Mouse (Mus musculus) stomach, embryonic 15.5 days (tissue): Measurements from ENCODE around the gene Cyfip2. TPM values are rescaled to one million over a fixed set of nuclear protein-coding genes. Genes with fewer than 3 reads are reported as not detected.

Source experiments
- ATAC-seq: fragments of 200-750 bp; cut with Nextera tagmentation; 2 replicates; pipeline ENCODE4 v1.8.0; 2017; ENCODE audit warnings: low read depth, moderate number of reproducible peaks, moderate TSS enrichment; ENCODE audit not compliant: insufficient read depth, low FRiP score
- H3K27ac ChIP-seq: fragments of 300-500 bp; sonication (generic); 2 replicates; pipeline ENCODE4 v1.5.1; 2015; ENCODE audit warnings: mild to moderate bottlenecking, inconsistent platforms
- H3K27me3 ChIP-seq: fragments of 300-500 bp; sonication (generic); replicated peaks from 2 replicates; pipeline ENCODE4 v1.6.1; 2015; ENCODE audit warnings: inconsistent platforms
- H3K36me3 ChIP-seq: fragments of 300-500 bp; sonication (generic); 2 replicates; pipeline ENCODE4 v1.6.1; 2015; ENCODE audit warnings: inconsistent platforms
- H3K4me1 ChIP-seq: fragments of 300-500 bp; sonication (generic); 2 replicates; pipeline ENCODE4 v1.6.1; 2015; ENCODE audit warnings: inconsistent platforms
- H3K4me2 ChIP-seq: fragments of 300-500 bp; sonication (generic); 2 replicates; pipeline ENCODE4 v1.6.1; 2015; ENCODE audit warnings: mild to moderate bottlenecking, inconsistent platforms
- H3K4me3 ChIP-seq: fragments of 300-500 bp; sonication (generic); replicated peaks from 2 replicates; pipeline ENCODE4 v1.5.1; 2015; ENCODE audit warnings: inconsistent platforms
- H3K9ac ChIP-seq: fragments of 300-500 bp; sonication (generic); 2 replicates; pipeline ENCODE4 v1.6.1; 2015; ENCODE audit warnings: inconsistent platforms
- H3K9me3 ChIP-seq: fragments of 300-500 bp; sonication (generic); 2 replicates; pipeline ENCODE4 v1.6.1; 2016; ENCODE audit warnings: inconsistent platforms
- WGBS: fragments of 180-500 bp; shearing (Covaris S2); methylation state at CpG from one replicate; pipeline ENCODE4 v1.1.7; 2015; 5-methylcytosine and 5-hydroxymethylcytosine counted together
- polyA plus RNA-seq: library from polyadenylated mRNA; unstranded; fragments of >200 nt; fragmentation: Nextera tagmentation; extraction: Ambion mirVana; gene quantifications from 2 replicates; pipeline ENCODE4 v1.2.1, GENCODE M21; 2015

Cyfip2 gene
- polyA plus RNA-seq, 1 experiment from 2014 or later = 7.3 TPM

DNA sequence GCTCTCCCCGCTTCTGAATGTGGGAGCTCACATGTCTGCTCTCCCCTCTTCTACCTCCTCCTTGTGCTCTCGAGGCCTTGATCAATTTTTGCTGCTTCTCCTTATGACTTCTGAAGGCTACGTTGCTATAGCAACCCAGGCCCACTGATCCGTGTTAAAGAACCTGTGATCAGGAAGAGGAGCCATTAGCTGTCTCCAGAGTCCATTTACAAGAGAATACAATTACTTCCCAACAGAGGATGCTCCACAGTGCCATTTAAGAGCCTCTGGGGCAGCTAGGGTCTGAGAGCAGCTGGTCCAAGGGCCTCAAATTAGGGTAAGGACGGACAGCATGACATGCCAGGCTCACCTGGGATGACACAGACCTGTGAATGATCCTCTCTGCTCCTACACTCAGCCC, 94.1 kb downstream of the Cyfip2 start:
- 50% methylated on average over 5 of the region's 5 CpGs for WGBS
- H3K4me2 ChIP-seq = no peak overlapping the region
- ATAC-seq = no peak

DNA sequence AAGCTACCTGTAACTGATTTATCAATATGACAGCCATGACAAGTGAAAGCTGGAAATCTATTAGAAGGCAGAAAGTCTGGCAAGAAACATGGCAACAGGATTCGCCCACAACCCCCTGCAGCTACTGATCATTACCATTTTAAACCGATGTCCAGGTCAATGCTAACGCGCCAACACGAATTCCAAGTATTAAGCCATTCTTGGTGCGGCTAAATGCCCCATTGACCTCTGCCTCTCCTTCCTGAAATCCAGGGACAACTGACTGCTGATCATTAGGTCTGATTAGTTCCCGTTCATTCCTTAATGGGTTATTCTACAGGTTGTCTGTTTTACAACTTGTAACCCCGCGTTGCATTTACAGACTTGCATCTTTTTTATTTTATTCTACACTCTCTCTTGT, 95.0 kb downstream of the Cyfip2 start:
- WGBS = 90% methylated on average over 9 of the region's 9 CpGs
- H3K36me3 ChIP-seq = no peaks in the 10 kb centered on the region
- no peak overlapping the region for H3K9ac ChIP-seq
- ATAC-seq = no peak
- no peak overlapping the region for H3K4me3 ChIP-seq
- H3K27me3 ChIP-seq = no peaks in the 10 kb centered on the region
- H3K9me3 ChIP-seq = no peaks in the 10 kb centered on the region
- no peak overlapping the region for H3K4me2 ChIP-seq
- no peak overlapping the region for H3K27ac ChIP-seq
- peaks cover 25% of the 10 kb centered on the region for H3K4me1 ChIP-seq

More for the DNA sequence above, 94.1 kb downstream of the Cyfip2 start:
- no peak overlapping the region for H3K9ac ChIP-seq
- no peaks in the 10 kb centered on the region for H3K9me3 ChIP-seq
- H3K4me1 ChIP-seq = peaks cover 17% of the 10 kb centered on the region
- H3K4me3 ChIP-seq = no peak overlapping the region
- no peaks in the 10 kb centered on the region for H3K36me3 ChIP-seq
- H3K27me3 ChIP-seq = no peaks in the 10 kb centered on the region
- no peak overlapping the region for H3K27ac ChIP-seq

DNA sequence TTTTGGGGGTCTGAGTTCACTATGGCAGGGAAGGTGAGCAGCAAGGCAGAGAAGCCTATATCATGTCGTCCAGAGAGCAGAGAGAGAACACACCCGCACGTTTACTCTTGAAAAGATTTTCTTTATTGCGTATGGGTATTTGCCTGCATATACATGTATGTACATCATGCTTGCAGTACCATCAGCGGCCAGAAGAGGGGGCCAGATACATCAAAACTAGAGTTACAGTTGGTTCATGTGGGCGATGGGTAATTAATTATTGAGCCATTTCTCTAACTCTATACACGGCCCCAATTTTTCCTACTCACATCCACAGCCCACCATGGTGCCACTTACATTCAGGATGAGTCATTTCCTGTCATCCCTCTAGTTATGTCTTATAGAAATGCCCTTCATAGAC, 96.0 kb downstream of the Cyfip2 start:
- WGBS = 75% methylated on average over 7 of the region's 7 CpGs
- no peak for ATAC-seq
- H3K9me3 ChIP-seq = no peaks in the 10 kb centered on the region

DNA sequence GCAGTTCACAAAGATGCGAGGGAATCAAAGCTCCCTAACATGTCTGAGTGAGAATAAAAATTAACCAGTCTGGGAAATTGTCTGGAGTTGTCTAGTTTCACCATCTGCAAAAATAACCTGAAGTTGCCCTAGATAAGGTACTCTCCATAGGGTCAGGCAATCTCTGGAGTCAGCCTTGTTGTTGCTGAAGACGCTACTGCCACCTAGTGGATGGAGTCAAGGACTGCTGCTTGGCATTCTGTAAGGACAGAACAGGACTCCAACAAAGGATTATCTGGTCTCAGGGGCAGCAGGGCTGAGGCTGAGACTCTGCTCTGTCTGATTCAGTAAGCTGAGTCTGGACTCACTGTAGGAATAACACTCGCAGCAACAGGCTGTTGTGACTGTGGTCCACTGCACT, 97.3 kb downstream of the Cyfip2 start:
- 12% methylated on average over 3 of the region's 3 CpGs for WGBS
- H3K4me2 ChIP-seq = peak overlapping the region; percentile 30; the same call in 1 of the 2 replicates
- peak; percentile 51 for ATAC-seq

More for the DNA sequence above, 96.0 kb downstream of the Cyfip2 start:
- H3K4me2 ChIP-seq = no peak overlapping the region
- no peaks in the 10 kb centered on the region for H3K27me3 ChIP-seq
- no peak overlapping the region for H3K27ac ChIP-seq
- H3K4me3 ChIP-seq = no peak overlapping the region
- H3K9ac ChIP-seq = no peak overlapping the region
- H3K36me3 ChIP-seq = no peaks in the 10 kb centered on the region
- H3K4me1 ChIP-seq = peaks cover 31% of the 10 kb centered on the region

DNA sequence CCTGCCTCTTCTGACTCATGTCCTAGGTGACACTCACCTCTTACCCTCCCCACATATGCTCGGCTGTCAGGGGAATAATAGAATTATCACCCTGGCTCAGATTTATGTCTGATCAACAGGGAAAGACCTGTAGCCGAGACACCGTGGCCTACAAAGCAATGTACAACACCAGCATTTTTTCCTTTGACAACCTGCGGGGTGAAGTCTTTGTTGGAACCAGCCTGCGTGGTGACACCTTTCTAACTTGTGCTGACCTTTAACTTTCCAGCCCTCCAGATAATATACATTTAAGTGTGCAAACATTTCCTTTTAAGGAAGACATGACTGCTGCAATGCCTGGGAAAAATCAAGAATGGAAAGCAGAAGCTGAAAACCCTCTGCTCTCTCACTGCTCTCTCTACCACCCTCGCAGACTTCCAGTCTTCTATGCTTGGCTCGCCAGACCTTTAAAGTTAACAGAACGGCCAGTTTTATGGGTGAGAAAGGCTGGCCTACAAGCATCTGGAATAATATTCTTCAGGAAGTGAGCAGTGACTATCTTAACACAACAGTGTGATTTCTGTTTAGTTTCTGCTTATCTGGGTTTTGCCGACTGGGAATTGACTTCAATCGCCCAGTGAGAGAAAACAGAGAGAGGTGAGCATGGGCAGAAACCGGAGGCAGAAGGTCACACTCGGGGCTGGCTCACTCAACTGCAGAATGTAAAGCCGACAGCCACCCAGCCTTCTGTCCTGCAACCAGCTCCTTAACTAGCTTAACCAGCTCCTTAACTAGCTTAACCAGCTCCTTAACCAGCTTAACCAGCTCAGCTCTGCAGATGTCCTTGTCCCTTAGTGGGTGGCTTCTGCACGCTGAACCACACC, 98.1 kb downstream of the Cyfip2 start:
- no peak overlapping the region for H3K9ac ChIP-seq
- ATAC-seq = peak; percentile 37; the same call in 1 of the 2 replicates
- no peak overlapping the region for H3K4me3 ChIP-seq
- H3K4me1 ChIP-seq = peaks cover 34% of the 10 kb centered on the region
- 17% methylated on average over 14 of the region's 14 CpGs for WGBS
- H3K9me3 ChIP-seq = no peaks in the 10 kb centered on the region
- peak overlapping the region; percentile 98 for H3K27ac ChIP-seq
- H3K27me3 ChIP-seq = no peaks in the 10 kb centered on the region
- peak overlapping the region; percentile 30; the same call in 1 of the 2 replicates for H3K4me2 ChIP-seq
- H3K36me3 ChIP-seq = no peaks in the 10 kb centered on the region

More for the DNA sequence above, 97.3 kb downstream of the Cyfip2 start:
- Histone ChIP-seq H3K9me3 (no peaks in the 10 kb centered on the region), H3K4me1 (peaks cover 31% of the 10 kb centered on the region), H3K27me3 (no peaks in the 10 kb centered on the region), H3K9ac (no peak overlapping the region), H3K27ac (peak overlapping the region; percentile 98), H3K4me3 (no peak overlapping the region), H3K36me3 (no peaks in the 10 kb centered on the region)

DNA sequence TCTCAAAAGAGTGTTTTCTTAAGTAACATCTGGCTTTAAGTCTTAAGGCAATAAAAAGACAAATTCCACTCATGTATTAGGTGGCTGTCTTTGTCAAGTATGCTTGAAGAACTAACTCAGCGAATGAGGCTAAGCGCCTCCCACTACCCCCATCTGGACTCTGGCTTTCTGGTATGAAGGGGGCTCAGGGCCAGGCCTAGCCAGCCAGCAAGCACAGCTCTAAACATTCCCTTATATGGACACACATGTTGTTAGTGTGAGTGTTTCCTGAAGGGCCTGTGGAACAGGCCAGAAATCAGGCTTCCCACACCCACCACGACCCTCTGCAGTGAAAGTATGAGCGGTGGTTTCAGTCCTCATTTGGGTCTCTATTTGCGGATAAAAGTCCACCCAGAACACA, 98.8 kb downstream of the Cyfip2 start:
- no peaks in the 10 kb centered on the region for H3K9me3 ChIP-seq
- H3K9ac ChIP-seq = no peak overlapping the region
- H3K4me3 ChIP-seq = no peak overlapping the region
- peaks cover 34% of the 10 kb centered on the region for H3K4me1 ChIP-seq
- peak; percentile 82 for ATAC-seq
- no peaks in the 10 kb centered on the region for H3K27me3 ChIP-seq
- peak overlapping the region; percentile 98 for H3K27ac ChIP-seq
- H3K4me2 ChIP-seq = no peak overlapping the region
- no peaks in the 10 kb centered on the region for H3K36me3 ChIP-seq
- WGBS = 28% methylated on average over 5 of the region's 5 CpGs

DNA sequence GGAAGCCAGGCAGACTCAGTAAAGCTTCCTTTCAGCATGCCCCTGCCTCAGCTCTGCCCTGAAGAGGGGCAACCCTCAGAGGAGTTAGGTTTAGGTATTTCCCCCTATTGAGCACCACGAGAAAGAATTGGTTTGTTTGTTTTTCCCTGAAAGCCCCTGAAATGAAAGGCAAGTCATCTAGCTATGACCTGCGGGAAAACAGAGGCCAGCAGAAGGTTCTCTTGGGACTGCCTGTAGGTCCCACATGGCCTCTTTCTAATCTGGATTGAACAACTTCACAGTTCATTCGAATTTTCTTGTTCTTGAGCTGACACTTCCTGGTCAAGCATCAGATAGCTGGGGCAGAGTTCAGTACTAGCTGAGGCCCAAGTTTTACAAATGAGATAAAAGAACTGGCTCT, 100.8 kb downstream of the Cyfip2 start:
- 32% methylated on average over 3 of the region's 3 CpGs for WGBS
- H3K9ac ChIP-seq = no peak overlapping the region

DNA sequence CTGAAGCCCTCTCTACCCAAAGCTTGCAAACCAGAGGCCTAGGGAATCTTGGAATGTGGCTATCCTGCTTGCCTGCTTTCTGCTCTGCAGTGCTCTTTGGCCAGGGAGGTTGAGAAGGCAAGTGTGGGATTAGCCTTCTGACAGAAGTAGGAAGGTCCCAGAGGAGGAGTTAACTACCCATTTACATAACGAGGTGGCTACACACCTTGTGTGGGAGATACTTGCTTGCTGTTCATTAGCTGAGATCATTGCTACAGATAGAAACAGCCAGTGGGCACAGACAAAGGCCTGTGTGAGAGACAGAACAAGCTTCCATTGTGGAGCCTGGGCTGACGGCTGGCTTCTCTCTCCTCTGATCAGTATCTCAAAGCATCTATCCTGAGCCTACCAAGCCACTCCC, 102.8 kb downstream of the Cyfip2 start:
- H3K4me1 ChIP-seq = peaks cover 31% of the 10 kb centered on the region
- no peak overlapping the region for H3K9ac ChIP-seq
- 62% methylated on average over 2 of the region's 2 CpGs for WGBS
- H3K4me3 ChIP-seq = no peak overlapping the region
- no peak for ATAC-seq
- H3K4me2 ChIP-seq = no peak overlapping the region
- H3K27me3 ChIP-seq = no peaks in the 10 kb centered on the region
- H3K36me3 ChIP-seq = no peaks in the 10 kb centered on the region
- no peaks in the 10 kb centered on the region for H3K9me3 ChIP-seq
- H3K27ac ChIP-seq = no peak overlapping the region

More for the DNA sequence above, 100.8 kb downstream of the Cyfip2 start:
- Histone ChIP-seq H3K4me3 (no peak overlapping the region), H3K9me3 (no peaks in the 10 kb centered on the region), H3K4me1 (peaks cover 34% of the 10 kb centered on the region), H3K27ac (peak overlapping the region; percentile 69), H3K27me3 (no peaks in the 10 kb centered on the region), H3K4me2 (no peak overlapping the region), H3K36me3 (no peaks in the 10 kb centered on the region)
- no peak for ATAC-seq

DNA sequence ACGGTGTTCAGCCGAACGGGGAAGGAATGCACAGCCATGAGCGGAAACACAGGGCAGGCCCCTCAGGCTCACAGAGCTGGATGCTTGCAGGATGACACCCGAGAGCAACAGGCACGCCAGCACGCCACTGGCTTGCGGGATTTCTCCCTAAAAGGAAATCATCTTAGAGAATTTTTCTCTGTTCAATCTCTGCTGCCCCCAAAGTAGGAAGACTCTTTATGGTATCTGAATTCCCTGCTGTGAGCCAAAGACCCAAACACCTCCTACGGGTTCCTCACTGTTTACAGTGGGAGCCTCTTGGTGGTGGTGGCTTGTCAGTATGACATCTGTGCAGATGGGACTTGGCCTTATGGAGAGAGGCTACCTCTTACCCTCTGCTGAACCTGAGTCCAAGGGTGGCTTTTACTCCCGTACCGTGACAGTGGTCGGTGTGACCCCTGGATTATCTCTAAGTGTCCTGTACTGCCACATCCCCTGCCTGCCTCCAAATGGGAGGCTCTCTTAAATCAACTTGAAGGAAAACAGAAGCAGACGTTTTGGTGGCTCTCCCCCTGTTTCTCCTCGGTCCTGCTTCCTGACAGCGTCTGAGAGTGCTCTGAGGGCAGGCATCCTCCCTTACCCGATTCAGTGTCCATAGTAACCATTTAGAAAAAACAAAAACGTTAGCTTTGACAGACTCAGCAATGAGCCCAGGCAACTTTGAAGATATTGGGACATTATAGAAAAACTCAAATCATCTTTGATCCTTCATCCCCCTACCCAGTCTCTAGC, 106.8 kb downstream of the Cyfip2 start:
- WGBS = 46% methylated on average over 17 of the region's 17 CpGs
- peaks cover 14% of the 10 kb centered on the region for H3K4me1 ChIP-seq
- H3K4me2 ChIP-seq = no peak overlapping the region
- ATAC-seq = peak; percentile 48
- no peaks in the 10 kb centered on the region for H3K9me3 ChIP-seq
- no peaks in the 10 kb centered on the region for H3K27me3 ChIP-seq
- H3K27ac ChIP-seq = peak overlapping the region; percentile 70
- no peak overlapping the region for H3K4me3 ChIP-seq
- no peaks in the 10 kb centered on the region for H3K36me3 ChIP-seq
- H3K9ac ChIP-seq = no peak overlapping the region

DNA sequence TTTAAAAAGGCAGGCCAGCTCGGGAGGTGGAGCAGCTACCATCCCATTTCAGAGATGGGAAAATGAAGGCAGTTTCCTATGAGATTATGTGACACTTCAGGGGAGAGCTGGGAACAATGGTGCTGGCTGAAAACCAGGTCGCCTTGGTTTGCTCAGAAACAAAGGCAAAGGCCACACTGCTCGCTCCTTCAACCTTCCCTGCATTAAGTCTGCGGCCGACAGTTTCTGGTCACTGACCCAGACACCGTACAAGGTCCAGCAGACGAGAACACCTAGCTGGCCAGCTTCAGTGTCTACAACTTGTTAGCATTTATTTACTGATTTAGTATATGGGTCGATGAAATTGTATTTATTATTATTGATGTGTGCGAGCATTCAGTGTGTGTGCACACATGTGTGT, 107.8 kb downstream of the Cyfip2 start:
- H3K9me3 ChIP-seq = no peaks in the 10 kb centered on the region
- WGBS = 86% methylated on average over 9 of the region's 9 CpGs
- H3K9ac ChIP-seq = no peak overlapping the region
- H3K27ac ChIP-seq = no peak overlapping the region; the same call in 1 of the 2 replicates
- H3K4me1 ChIP-seq = peaks cover 10% of the 10 kb centered on the region; the same call in 1 of the 2 replicates
- no peaks in the 10 kb centered on the region for H3K36me3 ChIP-seq
- H3K4me2 ChIP-seq = no peak overlapping the region
- no peak overlapping the region for H3K4me3 ChIP-seq
- no peak for ATAC-seq
- no peaks in the 10 kb centered on the region for H3K27me3 ChIP-seq

DNA sequence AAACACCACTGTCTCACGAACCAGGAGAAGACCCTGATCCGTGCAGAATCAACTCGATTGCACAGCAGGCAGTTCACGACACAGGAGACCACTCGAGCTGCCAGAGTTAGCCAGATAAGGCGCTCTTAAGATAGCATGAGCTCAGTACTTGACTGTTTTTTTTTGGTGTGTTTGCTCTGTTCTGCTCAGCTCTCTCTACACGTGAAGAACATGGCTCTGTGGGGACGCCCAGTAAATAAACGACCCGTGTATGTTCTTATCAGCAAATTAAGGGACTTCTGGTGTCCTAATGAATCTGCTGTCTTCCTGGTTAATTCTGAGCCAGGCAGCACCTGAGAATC, 110.1 kb downstream of the Cyfip2 start:
- peak overlapping the region; percentile 33 for H3K27ac ChIP-seq
- no peak overlapping the region for H3K4me3 ChIP-seq
- H3K4me2 ChIP-seq = no peak overlapping the region
- H3K36me3 ChIP-seq = no peaks in the 10 kb centered on the region
- H3K27me3 ChIP-seq = no peaks in the 10 kb centered on the region
- no peaks in the 10 kb centered on the region for H3K9me3 ChIP-seq
- 35% methylated on average over 10 of the region's 10 CpGs for WGBS
- H3K4me1 ChIP-seq = peaks cover 10% of the 10 kb centered on the region; the same call in 1 of the 2 replicates
- ATAC-seq = no peak
- H3K9ac ChIP-seq = no peak overlapping the region
